Mouse (Mus musculus) forelimb bud, embryonic 11.5 days (tissue): ENCODE data around the gene 4933405L10Rik.

ENCODE experiments used
- DNase-seq: peaks from one replicate; pipeline ENCODE4 v3.0.0-alpha.2; 2012; ENCODE audit warnings: low read depth, low spot score

4933405L10Rik gene

DNA sequence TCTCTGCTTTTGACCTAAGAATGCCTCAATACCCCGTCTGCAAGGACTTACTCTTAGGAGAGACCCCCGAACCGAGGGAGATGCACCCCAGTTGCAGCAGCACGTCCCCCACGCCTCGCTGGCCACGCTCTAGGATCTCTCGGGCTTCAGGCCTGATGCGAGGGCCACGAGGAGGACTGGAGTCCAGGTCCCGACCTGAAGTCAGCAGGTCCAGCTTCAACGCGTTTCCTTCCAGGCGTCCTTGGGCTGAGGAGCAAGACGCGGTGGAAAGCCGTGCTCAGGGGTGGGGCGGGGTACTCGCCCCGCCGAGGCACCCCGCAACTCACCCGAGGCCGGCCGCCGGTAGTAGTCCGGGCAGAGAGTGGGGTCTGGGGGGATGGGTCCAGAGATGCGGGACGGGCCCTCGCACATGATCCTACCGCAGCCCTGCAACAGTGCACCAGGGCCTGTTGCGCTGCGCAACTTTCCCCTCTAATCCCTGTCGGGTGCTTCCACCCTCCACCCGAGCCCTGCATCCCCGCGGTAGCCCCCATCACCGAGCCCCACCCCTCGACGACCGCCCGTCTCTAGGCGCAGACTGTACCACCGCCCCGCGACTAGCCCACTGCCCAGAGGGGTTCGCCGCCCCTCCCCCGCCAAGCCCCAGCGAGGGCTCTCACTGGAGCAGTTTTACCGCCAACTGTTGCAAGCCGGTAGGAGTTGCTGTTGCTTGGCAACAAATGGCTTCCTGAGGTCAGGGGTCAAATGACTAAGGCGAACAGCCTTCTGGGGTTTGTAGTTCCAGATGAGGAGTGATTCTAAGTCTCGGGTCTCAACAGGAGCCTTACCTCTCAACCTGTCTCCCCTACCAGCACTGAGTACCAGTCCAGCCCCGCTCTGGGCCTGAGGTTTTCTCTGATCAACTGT lies at the start of gene 4933405L10Rik, which contains the start of gene Enkd1:
Gene 4933405L10Rik (plus strand): TSS at position 158 of the 906 bp plus-strand sequence.
Gene Enkd1 (minus strand): TSS at position 713 of the 906 bp plus-strand sequence.
- peak; percentile 96 for DNase-seq

GRCm38 (mm10) chr8:105661167-105661566 lies 46.3 kb upstream of the 4933405L10Rik start:
- peak; percentile 23 for DNase-seq

GRCm38 (mm10) chr8:105677891-105678290 lies 29.6 kb upstream of the 4933405L10Rik start:
- no peak for DNase-seq

DNA sequence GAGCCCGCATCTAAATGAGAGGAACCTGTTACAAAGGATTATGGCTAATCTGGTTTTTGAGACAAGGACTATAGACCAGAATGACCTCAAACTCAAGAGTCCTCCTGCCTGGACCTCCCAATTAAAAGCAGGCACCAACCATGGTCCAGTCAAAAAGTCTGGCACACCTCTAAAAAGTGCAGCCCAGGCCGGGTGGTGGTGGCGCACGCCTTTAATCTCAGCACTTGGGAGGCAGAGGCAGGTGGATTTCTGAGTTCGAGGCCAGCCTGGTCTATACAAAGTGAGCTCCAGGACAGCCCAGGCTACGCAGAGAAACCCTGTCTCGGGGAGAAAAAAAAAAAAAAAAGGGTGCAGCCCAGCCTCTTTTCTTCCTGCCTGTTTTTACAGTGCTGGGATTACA lies 22.1 kb upstream of the 4933405L10Rik start:
- DNase-seq = no peak

- peak; percentile 29 for DNase-seq
These were observed 21.6 kb upstream of the 4933405L10Rik start, which contains the start of gene Carmil2 for GRCm38 (mm10) chr8:105685796-105686308. TSS of gene Carmil2 (plus strand) at chr8:105686274.

GRCm38 (mm10) chr8:105686551-105686950 lies 20.9 kb upstream of the 4933405L10Rik start:
- DNase-seq = no peak

- no peak for DNase-seq
These were observed 19.9 kb upstream of the 4933405L10Rik start for GRCm38 (mm10) chr8:105687512-105687911.

GRCm38 (mm10) chr8:105688242-105688752 lies 19.2 kb upstream of the 4933405L10Rik start:
- DNase-seq = no peak

GRCm38 (mm10) chr8:105689256-105689982 lies 18.0 kb upstream of the 4933405L10Rik start:
- DNase-seq = no peak

GRCm38 (mm10) chr8:105689983-105690360 lies 17.5 kb upstream of the 4933405L10Rik start:
- DNase-seq = no peak

DNA sequence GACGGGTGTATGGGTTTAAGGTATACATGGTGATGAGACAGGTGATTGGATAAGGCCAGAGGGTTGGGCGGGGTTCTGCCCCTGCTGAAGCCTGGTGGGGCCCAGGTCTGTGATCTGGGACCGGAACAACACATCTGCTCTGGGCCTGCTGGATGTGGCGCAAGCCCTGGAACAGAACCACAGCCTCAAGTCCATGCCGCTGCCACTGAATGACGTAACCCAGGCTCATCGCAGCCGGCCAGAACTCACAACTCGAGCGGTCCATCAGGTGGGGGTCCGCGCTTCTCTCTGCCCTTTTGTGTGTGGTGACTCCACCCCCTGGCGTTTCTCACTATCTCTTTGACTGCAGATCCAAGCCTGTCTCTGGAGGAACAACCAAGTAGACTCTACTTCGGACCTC lies 16.5 kb upstream of the 4933405L10Rik start:
- DNase-seq = no peak

DNA sequence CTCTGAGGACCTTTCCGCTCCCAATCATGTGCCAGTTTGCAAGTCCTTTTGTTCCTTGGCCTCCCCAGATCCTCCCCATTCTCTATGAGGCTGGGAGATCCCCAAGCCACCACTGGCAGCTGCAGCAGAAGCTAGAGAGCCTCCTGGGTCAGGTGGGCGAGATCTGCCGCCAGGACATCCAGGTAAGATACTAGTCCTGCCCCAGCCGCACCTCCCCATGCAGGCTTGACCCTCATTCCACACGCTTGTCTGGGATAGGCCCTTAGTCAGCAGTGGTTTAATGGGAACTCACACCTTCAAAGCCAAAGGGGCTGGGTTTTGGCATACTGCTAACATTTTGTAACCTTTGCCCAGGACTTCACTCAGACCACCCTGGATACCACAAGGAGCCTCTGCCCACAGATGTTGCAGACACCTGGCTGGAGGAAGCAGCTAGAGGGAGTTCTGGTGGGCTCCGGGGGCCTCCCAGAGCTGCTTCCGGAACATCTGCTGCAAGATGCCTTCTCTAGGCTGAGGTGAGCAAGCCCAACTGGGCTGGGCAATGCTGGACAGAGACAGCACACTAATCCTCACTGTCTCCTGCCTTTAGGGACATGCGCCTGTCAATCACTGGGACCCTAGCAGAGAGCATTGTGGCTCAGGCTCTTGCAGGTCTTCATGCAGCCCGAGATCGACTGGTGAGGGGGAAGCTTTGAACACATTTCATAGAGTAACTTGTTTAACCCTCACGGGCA lies 14.8 kb upstream of the 4933405L10Rik start:
- DNase-seq = no peak

- peak; percentile 56 for DNase-seq
These were observed 13.8 kb upstream of the 4933405L10Rik start for GRCm38 (mm10) chr8:105693648-105694047.

GRCm38 (mm10) chr8:105694051-105694799 lies 13.2 kb upstream of the 4933405L10Rik start:
- DNase-seq = no peak

DNA sequence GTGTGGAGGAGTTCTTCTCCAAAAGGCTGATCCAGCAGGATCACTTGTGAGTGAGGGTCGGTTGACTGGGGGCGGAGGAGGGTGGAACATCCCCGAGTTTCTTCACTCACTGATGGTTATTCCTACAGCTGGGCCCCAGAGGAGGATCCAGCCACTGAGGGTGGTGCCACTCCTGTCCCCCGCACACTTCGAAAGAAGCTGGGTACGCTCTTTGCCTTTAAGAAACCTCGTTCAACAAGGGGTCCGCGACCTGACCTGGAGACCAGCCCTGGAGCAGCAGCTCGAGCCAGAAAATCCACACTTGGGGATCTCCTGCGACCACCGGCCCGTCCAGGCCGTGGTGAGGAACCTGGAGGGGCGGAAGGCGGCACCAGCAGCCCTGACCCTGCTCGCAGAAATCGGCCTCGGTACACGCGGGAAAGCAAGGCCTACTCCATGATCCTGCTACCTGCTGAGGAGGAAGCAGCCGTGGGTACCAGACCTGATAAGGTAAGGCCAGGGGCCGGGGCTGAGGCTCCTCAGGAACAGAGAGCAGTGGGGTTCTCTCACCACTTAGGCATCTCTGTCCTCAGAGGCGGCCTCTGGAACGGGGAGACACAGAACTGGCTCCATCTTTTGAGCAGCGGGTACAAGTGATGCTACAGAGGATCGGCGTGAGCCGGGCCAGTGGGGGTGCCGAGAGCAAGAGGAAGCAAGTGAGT lies 12.2 kb upstream of the 4933405L10Rik start:
- DNase-seq = no peak

GRCm38 (mm10) chr8:105697196-105697780 lies 10.2 kb upstream of the 4933405L10Rik start:
- DNase-seq = no peak

- DNase-seq = no peak
These were observed 8.7 kb upstream of the 4933405L10Rik start for GRCm38 (mm10) chr8:105698734-105699133.

DNA sequence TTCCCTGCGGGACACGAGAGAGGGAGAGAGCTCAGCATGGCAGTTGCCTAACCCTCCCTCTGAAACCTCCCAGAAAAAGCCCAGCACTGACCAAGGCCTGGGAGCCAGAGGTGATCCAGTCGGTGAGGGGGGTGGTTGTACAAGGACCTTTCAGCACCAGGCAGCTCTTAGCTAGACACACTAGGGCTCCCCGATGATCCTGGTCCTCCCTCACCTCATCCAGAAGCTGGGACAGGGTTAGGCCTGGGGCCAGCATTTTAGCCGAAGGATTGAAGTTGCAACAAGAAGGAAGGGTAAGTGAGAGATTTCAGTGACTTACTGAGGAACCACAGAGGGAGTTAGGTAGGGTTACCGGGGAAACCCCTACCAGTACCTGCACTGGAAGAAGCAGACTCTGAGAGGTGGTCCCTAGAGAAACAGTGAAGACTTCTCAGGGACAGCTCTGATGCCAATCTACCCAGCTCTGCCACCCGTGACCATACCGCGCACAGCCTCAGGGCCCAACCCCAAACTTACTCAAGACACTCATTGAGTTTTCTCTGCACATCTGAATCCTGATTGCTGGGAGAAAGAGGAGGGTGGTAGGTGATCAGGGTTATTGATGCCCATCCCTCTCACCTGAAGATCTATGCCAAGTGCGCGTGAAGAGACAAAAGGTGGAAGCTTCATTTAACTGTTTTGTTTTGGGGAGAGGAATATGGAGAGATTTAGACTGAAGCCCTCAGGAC lies 7.8 kb upstream of the 4933405L10Rik start:
- no peak for DNase-seq

GRCm38 (mm10) chr8:105700566-105700965 lies 6.9 kb upstream of the 4933405L10Rik start:
- DNase-seq = no peak
